ENCODE assay signal across 8 mouse cellular contexts in the genomic region with DNA sequence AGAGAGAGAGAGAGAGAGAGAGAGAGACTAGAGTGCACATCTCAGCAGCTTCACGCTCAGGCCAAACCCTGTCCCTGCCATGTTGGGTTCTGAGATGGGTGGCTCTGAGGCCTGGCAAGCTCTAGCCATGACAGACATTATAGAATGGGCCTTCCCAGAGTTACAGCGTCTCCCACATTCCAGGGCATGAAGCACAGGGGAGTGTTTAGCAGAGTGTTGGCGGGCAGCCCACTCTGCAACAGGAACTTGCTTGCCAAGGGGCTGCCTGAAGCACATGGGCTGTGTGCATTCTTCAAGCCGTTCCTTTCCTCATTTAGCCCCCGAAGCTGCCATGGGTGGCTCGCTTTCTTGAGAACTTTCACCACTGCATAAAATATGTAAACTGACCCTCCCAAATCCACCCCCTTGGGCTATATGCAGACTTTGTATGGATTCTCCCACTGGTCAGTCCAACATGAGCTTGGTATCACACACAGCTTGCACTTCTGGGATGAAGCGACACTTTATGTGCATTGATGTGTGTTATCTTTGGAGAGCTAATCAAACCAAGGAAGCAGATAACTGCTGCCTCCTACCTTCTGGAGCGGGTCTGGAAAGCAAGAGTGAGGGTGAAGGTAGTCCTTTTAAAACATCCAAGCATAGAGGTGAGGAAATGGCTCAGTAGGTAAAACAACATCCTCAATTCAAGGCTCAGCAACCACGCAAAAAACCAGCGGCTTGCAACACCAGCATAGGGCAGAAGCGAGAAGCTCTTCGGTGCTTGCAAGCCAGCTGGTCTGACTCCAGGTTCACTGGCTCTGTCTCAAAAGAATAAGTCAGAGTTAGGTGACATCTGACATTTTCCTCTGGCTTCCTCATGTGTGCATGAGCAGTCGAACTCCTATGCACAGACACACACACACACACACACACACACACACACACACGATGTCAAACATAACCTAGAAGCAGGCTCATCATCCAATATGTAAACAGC.
DNase-seq lines count a peak whose midpoint lies in the region; ATAC-seq and TF ChIP-seq lines count a peak whose summit lies in the region.

No protein-coding gene starts in this region.

- H3K4me2 ChIP-seq in forebrain, postnatal 0 days (ENCODE audit: low read depth) = peak overlapping the region; percentile 15; the same call in 1 of the 2 replicates

- H3K9me3 ChIP-seq in forebrain, postnatal 0 days (ENCODE audit: low read length) = no peaks in the 10 kb centered on the region

- peak overlapping the region; percentile 4; the same call in 1 of the 2 replicates for H3K27ac ChIP-seq in forebrain, postnatal 0 days (ENCODE audit: low read depth, low read length)

- H3K4me3 ChIP-seq in forebrain, postnatal 0 days (ENCODE audit: low read depth, low read length) = no peak overlapping the region

- intact Hi-C loops in heart, postnatal 10 days (cut with DNase I) = loop anchor here (5.0 kb wide), 1 partner anchor 59 kb away; no protein-coding TSS in a partner anchor

- H3K9ac ChIP-seq in forebrain, postnatal 0 days = no peak overlapping the region

- 56% methylated on average over 14 of the region's 14 CpGs for WGBS in forebrain, postnatal 0 days

- H3K4me1 ChIP-seq in forebrain, postnatal 0 days (ENCODE audit: insufficient read depth) = peaks cover 6% of the 10 kb centered on the region

- ATAC-seq in forebrain, postnatal 0 days = peak; percentile 90
- no peak for ATAC-seq in activated CD4-positive, CD25-positive, alpha-beta regulatory T cell, adult 4 months

- peaks cover 4% of the 10 kb centered on the region; the same call in 1 of the 2 replicates for H3K27me3 ChIP-seq in forebrain, postnatal 0 days (ENCODE audit: insufficient read depth, low read length)

- H3K36me3 ChIP-seq in forebrain, postnatal 0 days (ENCODE audit: insufficient read depth) = no peaks in the 10 kb centered on the region

- TF ChIP-seq CTCF in forebrain, postnatal 0 days (IDR thresholded peaks at IDR 0.05; ENCODE audit: low read depth) = peak; percentile 24; the same call in 1 of the 2 replicates

- DNase-seq in layer of hippocampus, postnatal 10 days (ENCODE audit: low spot score in 2 of 2) = peak; percentile 17 to 45
- DNase-seq in layer of hippocampus, adult 9-11 months = no peak
- DNase-seq in forebrain, postnatal 0 days = peak; percentile 82
- DNase-seq in heart, postnatal 10 days = peak; percentile 83
- peak; percentile 62 to 72 for DNase-seq in kidney, postnatal 25 days
- peak; percentile 80 to 93 for DNase-seq in lung, postnatal 4 days
- DNase-seq in retina, embryonic 14.5 days (ENCODE audit: low spot score) = no peak

Comparison
In these comparisons a context has a peak if more than half of its experiments do, and no peak if none do; other contexts are left out.
1. DNase-seq: peak in layer of hippocampus, postnatal 10 days (2 of 2), forebrain, postnatal 0 days (single experiment), heart, postnatal 10 days (2 of 2), kidney, postnatal 25 days (2 of 2) and lung, postnatal 4 days (2 of 2); none in layer of hippocampus, adult 9-11 months (single experiment) and retina, embryonic 14.5 days (single experiment).